Mouse (Mus musculus) c-Kit-positive CD71-positive TER-119-positive erythroid progenitor cells, embryonic 14.5 days (primary cell): ENCODE data around the gene Sez6.

Source experiments
- DNase-seq: peaks from one replicate; pipeline ENCODE4 v3.0.0-alpha.2; 2013; ENCODE audit warnings: low spot score

Gene Sez6

GRCm38 (mm10) chr11:77950125-77950685 lies 19.6 kb downstream of the Sez6 start:
- no peak for DNase-seq

GRCm38 (mm10) chr11:77950797-77951228 lies 20.2 kb downstream of the Sez6 start:
- DNase-seq, result no peak

GRCm38 (mm10) chr11:77953671-77954070 lies 23.1 kb downstream of the Sez6 start:
- DNase-seq, result no peak

- no peak for DNase-seq
These were observed 25.8 kb downstream of the Sez6 start for GRCm38 (mm10) chr11:77956428-77956827.

- no peak for DNase-seq
These were observed 27.7 kb downstream of the Sez6 start for GRCm38 (mm10) chr11:77958268-77958667.

- DNase-seq, result no peak
These were observed 28.3 kb downstream of the Sez6 start for GRCm38 (mm10) chr11:77958932-77959331.

GRCm38 (mm10) chr11:77960199-77960598 lies 29.6 kb downstream of the Sez6 start:
- DNase-seq, result no peak

- no peak for DNase-seq
These were observed 30.3 kb downstream of the Sez6 start for GRCm38 (mm10) chr11:77960898-77961297.

GRCm38 (mm10) chr11:77962946-77963345 lies 32.3 kb downstream of the Sez6 start:
- DNase-seq, result no peak

- DNase-seq, result no peak
These were observed 34.0 kb downstream of the Sez6 start for GRCm38 (mm10) chr11:77964415-77965095.

GRCm38 (mm10) chr11:77965101-77966036 lies 34.8 kb downstream of the Sez6 start:
- DNase-seq, result no peak

GRCm38 (mm10) chr11:77966037-77966391 lies 35.4 kb downstream of the Sez6 start:
- no peak for DNase-seq

GRCm38 (mm10) chr11:77967114-77967513 lies 36.5 kb downstream of the Sez6 start:
- DNase-seq, result peak; percentile 68

- DNase-seq, result no peak
These were observed 38.2 kb downstream of the Sez6 start for GRCm38 (mm10) chr11:77968786-77969185.

GRCm38 (mm10) chr11:77970718-77971117 lies 40.1 kb downstream of the Sez6 start:
- no peak for DNase-seq

- DNase-seq, result no peak
These were observed 42.9 kb downstream of the Sez6 start for GRCm38 (mm10) chr11:77973520-77973919.

- no peak for DNase-seq
These were observed 43.7 kb downstream of the Sez6 start for GRCm38 (mm10) chr11:77974325-77974724.

- DNase-seq, result no peak
These were observed 45.3 kb downstream of the Sez6 start for GRCm38 (mm10) chr11:77975873-77976272.

GRCm38 (mm10) chr11:77978161-77978560 lies 47.6 kb downstream of the Sez6 start:
- no peak for DNase-seq

GRCm38 (mm10) chr11:77979221-77979809 lies 48.7 kb downstream of the Sez6 start:
- DNase-seq, result no peak

GRCm38 (mm10) chr11:77980281-77981204 lies 49.9 kb downstream of the Sez6 start:
- peak; percentile 59 for DNase-seq
